23 mouse cellular contexts compared by ENCODE assay signal in genomic region chr5:100244811-100245210, GRCm38 (mm10).
DNase-seq lines count a peak whose midpoint lies in the region; ATAC-seq and TF ChIP-seq lines count a peak whose summit lies in the region.
"Had no signal": no experiment of that assay in that cellular context is flagged by ENCODE, and none has a peak within 500 bp of the region (broad histone marks: within the 10 kb centered on the region; RNA-seq: fewer than 3 reads in every experiment).

No protein-coding gene starts in this region.

- no peak for TF ChIP-seq EP300 in lung, postnatal 0 days (IDR thresholded peaks at IDR 0.05)
- no peak for TF ChIP-seq EP300 in MEL (IDR thresholded peaks at IDR 0.05; ENCODE audit: low read depth in 1 of 2, low read length in 2 of 2)

- WGBS in lung, postnatal 0 days, result 49% methylated on average over 3 of the region's 3 CpGs

- no peak overlapping the region for H3K4me3 ChIP-seq in lung, postnatal 0 days (ENCODE audit: low read depth, low read length)
- no peak overlapping the region for H3K4me3 ChIP-seq in MEL (ENCODE audit: control insufficient read depth in 1 of 2, insufficient read depth in 1 of 2, low read depth in 2 of 2, low read length in 2 of 2)
- H3K4me3 ChIP-seq: embryonic facial prominence, embryonic 10.5 days; embryonic facial prominence, embryonic 12.5 days; forebrain, embryonic 13.5 days; forebrain, embryonic 15.5 days had no signal

- no peaks in the 10 kb centered on the region for H3K4me1 ChIP-seq in lung, postnatal 0 days (ENCODE audit: insufficient read depth, low read depth, low read length)
- H3K4me1 ChIP-seq in MEL (ENCODE audit: control insufficient read depth in 1 of 2, insufficient read depth in 2 of 2, low read length in 2 of 2), result peaks cover 2 to 7% of the 10 kb centered on the region in 2 experiments; a peak in 2 of 4 replicates
- H3K4me1 ChIP-seq: embryonic facial prominence, embryonic 12.5 days; forebrain, embryonic 13.5 days; forebrain, embryonic 15.5 days had no signal

- no peaks in the 10 kb centered on the region for H3K9me3 ChIP-seq in lung, postnatal 0 days (ENCODE audit: low read length)
- no peaks in the 10 kb centered on the region for H3K9me3 ChIP-seq in MEL (replicated peaks; ENCODE audit: insufficient read depth, low read length)
- H3K9me3 ChIP-seq: embryonic facial prominence, embryonic 12.5 days; forebrain, embryonic 13.5 days had no signal

- no peak for TF ChIP-seq RAD21 in MEL (IDR thresholded peaks at IDR 0.05; ENCODE audit: low read depth, low read length)

- H3K79me2 ChIP-seq in MEL (ENCODE audit: control insufficient read depth, insufficient read depth, low read length, poor library complexity), result no peaks in the 10 kb centered on the region

- no peak overlapping the region for H3K4me2 ChIP-seq in lung, postnatal 0 days (replicated peaks; ENCODE audit: low read depth, low read length)
- H3K4me2 ChIP-seq: embryonic facial prominence, embryonic 12.5 days; forebrain, embryonic 13.5 days; forebrain, embryonic 15.5 days had no signal

- no peak for TF ChIP-seq CTCF in lung, postnatal 0 days (IDR thresholded peaks at IDR 0.05)
- TF ChIP-seq CTCF in MEL (IDR thresholded peaks at IDR 0.05 in 2 of 3, conservative IDR thresholded peaks at IDR 0.05 in 1 of 3; ENCODE audit: control insufficient read depth in 1 of 3, insufficient read depth in 1 of 3, low read depth in 2 of 3, low read length in 3 of 3, poor library complexity in 1 of 3, severe bottlenecking in 1 of 3), result no peak

- DNase-seq in lung, postnatal 0 days (ENCODE audit: low spot score), result peak; percentile 27
- DNase-seq in lung, adult 18-20 months, result no peak
- DNase-seq in MEL (ENCODE audit: low read depth, low spot score), result peak; percentile 52
- DNase-seq in B cell, adult 2 months, result no peak
- no peak for DNase-seq in layer of hippocampus, adult 9-10 months (ENCODE audit: low spot score)
- no peak for DNase-seq in thymus, postnatal 14 days
- DNase-seq: adrenal gland, adult 8-10 months; adrenal gland, postnatal 14 days; adrenal gland, postnatal 36 days; cerebellum, adult 11-12 months; cerebellum, adult 2 months; cerebellum, adult 9-10 months; cerebellum, postnatal 10 days; cerebellum, postnatal 25 days; forebrain, postnatal 0 days had no signal

- ATAC-seq in lung, postnatal 0 days, result no peak
- ATAC-seq in granulocyte monocyte progenitor cell, adult 5-6 weeks (replicated peaks; ENCODE audit: poor library complexity, severe bottlenecking), result peak; percentile 88
- peak; percentile 75 for ATAC-seq in megakaryocyte progenitor cell, adult 5-6 weeks (replicated peaks; ENCODE audit: poor library complexity)
- ATAC-seq: activated CD4-positive, CD25-positive, alpha-beta regulatory T cell, adult 4 months; forebrain, embryonic 13.5 days; forebrain, embryonic 15.5 days; forebrain, postnatal 0 days; Patski had no signal

- no peak overlapping the region for H3K9ac ChIP-seq in lung, postnatal 0 days (replicated peaks; ENCODE audit: low read depth)
- H3K9ac ChIP-seq in MEL (ENCODE audit: control insufficient read depth, low read depth, low read length, poor library complexity, severe bottlenecking), result no peak overlapping the region
- H3K9ac ChIP-seq: embryonic facial prominence, embryonic 12.5 days; forebrain, embryonic 13.5 days; forebrain, embryonic 15.5 days; forebrain, postnatal 0 days had no signal

- no peak overlapping the region for H3K27ac ChIP-seq in lung, postnatal 0 days (ENCODE audit: low read length)
- no peak overlapping the region for H3K27ac ChIP-seq in MEL (ENCODE audit: control insufficient read depth, low read depth, low read length)
- H3K27ac ChIP-seq: embryonic facial prominence, embryonic 10.5 days; embryonic facial prominence, embryonic 12.5 days; forebrain, embryonic 13.5 days; forebrain, embryonic 15.5 days had no signal

- no peaks in the 10 kb centered on the region for H3K27me3 ChIP-seq in lung, postnatal 0 days (replicated peaks; ENCODE audit: insufficient read depth, low read length)
- H3K27me3 ChIP-seq in MEL (ENCODE audit: control insufficient read depth in 1 of 2, insufficient read depth in 2 of 2, low read length in 2 of 2), result no peaks in the 10 kb centered on the region
- H3K27me3 ChIP-seq: embryonic facial prominence, embryonic 12.5 days; forebrain, embryonic 13.5 days; forebrain, embryonic 15.5 days had no signal

- H3K36me3 ChIP-seq in lung, postnatal 0 days (ENCODE audit: insufficient read depth, low read length), result no peaks in the 10 kb centered on the region
- H3K36me3 ChIP-seq in MEL (ENCODE audit: control insufficient read depth in 1 of 2, insufficient read depth in 2 of 2, low read length in 2 of 2), result peaks cover 0 to 8% of the 10 kb centered on the region in 2 experiments; a peak in 2 of 4 replicates
- H3K36me3 ChIP-seq: embryonic facial prominence, embryonic 10.5 days; embryonic facial prominence, embryonic 12.5 days; forebrain, embryonic 15.5 days had no signal

- TF ChIP-seq POLR2A in MEL (IDR thresholded peaks at IDR 0.05; ENCODE audit: control insufficient read depth in 1 of 2, insufficient read depth in 1 of 2, low read depth in 1 of 2, low read length in 2 of 2, poor library complexity in 1 of 2), result no peak

TF ChIP-seq in MEL, 35 proteins besides CTCF, POLR2A, EP300 and RAD21:
- TF ChIP-seq ETS1 (IDR thresholded peaks at IDR 0.05; ENCODE audit: low read depth, low read length) (0 out of 2 replicates have a peak, but pooled peaks have one; percentile 22), MAX (IDR thresholded peaks at IDR 0.05; ENCODE audit: low read length) (no peak)

Comparison
In these comparisons a context has a peak if more than half of its experiments do, and no peak if none do; other contexts are left out.
1. DNase-seq: peak in lung, postnatal 0 days (single experiment) and MEL (single experiment); none in lung, adult 18-20 months (0 of 2), B cell, adult 2 months (0 of 2), layer of hippocampus, adult 9-10 months (single experiment) and thymus, postnatal 14 days (single experiment).